Mouse (Mus musculus) adrenal gland, adult (tissue): ENCODE measurements around the gene Ptpn18.

ENCODE experiments used
- DNase-seq, 2 experiments: peaks; one replicate each; pipeline ENCODE4 v3.0.0; 2022 to 2023; ENCODE audit warnings: low spot score in 1 of 2; ENCODE audit not compliant: inconsistent age in 2 of 2

The Ptpn18 gene

DNA sequence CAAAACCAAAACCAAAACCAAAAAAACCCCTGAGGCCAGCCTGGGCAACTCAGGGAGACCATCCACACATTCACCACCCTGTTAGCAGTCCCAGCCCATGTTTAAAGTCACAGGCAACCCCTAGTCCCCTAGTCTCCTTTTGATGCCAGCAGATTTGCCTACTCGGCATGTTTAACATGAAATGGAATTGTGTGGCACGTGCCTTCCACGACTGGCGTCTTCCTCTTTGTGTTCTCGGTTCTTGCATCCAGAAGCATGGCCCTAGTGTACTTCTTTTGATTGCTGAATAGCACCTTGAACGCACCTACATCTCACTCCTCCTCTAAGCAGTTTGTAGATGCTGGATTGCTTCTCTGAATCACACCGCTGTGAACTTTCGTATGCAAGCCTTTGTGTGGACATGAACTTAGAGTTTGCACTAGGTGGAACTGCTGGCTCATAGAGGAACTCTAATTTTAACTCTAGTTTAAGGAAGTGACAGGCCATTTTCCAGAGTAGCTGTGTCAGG is 4.8 kb downstream of the Ptpn18 start:
- DNase-seq, result no peak

DNA sequence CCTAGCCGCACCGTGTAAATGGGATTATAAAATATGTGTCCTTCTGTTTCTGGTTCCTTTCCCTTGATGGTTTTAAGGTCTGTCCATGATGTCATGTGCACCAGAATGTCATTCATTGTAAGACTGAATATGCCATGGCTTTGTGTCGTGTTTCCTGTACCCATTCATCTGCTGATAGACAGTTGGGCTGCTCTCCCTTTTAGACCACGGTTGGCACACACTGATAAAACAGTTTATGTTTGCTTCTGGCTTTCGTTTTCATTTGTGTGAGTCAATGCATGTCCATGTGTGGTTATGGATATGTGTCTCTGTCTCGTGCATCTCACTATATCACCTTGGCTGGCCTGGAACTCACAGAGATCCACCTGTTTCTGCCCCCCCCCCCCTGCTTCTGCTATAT is 5.9 kb downstream of the Ptpn18 start:
- DNase-seq, result no peak

DNA sequence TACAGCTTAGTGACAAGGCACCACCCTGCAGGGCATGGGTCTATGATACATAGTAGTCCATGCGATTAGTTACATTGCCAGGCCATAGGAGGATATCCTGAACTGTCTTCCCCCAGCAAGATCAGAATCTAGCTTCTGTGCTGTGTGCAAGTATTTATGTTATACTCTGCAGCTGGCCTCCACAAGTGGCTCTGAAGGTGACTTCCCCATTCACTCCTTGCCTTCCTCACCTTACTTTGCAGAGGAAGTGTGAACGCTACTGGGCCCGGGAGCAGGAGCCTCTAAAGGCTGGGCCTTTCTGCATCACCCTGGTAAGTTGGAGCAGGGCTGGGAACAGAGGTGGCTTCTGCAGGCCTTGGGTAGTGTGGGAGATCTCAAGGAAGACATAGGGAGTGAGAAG is 8.5 kb downstream of the Ptpn18 start:
- DNase-seq, result no peak

DNA sequence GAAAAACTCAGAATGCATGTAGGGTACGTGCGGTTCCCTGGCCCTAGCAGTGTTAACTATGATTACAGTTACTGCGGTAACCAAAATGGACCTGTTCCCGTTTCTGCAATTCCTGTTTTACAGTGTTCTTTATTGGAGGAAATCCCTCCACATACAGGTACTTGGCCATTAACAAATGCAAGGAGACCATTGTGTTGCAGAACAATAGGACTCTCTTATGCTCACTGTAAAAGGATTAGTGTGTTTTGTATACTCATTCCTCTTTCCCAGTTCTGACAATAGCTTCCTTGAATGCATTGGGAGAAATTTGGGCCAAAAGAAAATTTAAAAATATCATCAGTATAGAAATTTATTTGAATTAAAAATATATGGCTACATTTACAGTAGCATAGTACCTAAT is 8.9 kb downstream of the Ptpn18 start:
- DNase-seq, result no peak

DNA sequence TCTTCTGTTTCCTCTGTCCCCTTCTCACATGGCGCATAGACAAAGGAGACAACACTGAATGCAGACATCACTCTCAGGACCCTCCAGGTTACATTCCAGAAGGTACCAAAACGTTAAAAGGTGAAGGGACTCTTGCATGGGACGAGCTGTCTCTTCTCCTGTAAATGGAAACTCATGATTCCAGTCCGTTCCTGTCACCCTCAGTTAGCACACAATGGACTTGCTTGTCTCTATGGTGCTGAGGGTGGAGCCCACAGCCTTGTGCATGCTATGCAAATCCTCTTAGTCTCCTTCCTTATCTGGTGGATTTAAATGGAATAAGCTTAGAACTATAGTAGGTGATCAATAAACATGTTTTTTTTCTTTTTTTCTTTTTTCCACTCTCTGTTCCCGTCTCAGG is 10.2 kb downstream of the Ptpn18 start:
- no peak for DNase-seq

DNA sequence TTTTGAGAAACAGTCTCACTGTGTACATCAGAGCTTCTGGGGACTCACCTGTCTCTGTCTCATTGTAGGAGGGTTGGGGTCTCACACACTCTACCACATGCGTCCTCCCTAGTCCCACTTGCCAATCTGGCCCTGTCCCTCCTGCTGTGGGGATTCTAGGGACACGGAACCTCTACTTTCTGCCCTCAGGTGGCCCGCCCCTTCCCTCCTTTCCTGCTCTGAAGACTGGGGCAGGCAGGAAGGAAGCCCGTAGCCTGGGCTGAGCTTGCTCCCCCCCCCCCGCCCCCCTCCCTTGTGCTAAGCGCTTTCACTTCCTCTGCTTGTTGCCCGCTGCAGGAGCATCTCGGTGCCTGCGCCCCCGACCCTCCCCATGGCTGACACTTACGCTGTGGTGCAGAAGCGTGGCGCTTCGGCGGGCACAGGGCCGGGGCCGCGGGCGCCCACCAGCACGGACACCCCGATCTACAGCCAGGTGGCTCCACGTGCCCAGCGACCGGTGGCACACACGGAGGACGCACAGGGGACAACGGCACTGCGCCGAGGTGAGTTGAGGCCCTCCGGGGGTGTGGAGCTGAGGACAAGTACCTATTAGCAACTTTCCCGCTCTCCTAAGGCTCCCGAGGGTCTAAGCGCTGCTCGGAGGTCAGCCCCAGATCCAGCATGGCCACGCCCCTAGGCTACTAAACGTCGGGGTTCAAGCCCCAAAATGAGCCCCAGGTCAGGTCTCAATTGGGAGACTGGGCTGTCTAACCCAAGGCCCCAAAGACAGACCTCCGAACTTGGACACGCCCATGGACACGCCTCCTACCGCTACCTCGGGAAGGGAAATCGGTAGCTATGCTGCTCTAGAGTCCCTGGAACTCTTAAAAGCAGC is 13.1 kb downstream of the Ptpn18 start:
- peak; percentile 47 to 73 for DNase-seq

DNA sequence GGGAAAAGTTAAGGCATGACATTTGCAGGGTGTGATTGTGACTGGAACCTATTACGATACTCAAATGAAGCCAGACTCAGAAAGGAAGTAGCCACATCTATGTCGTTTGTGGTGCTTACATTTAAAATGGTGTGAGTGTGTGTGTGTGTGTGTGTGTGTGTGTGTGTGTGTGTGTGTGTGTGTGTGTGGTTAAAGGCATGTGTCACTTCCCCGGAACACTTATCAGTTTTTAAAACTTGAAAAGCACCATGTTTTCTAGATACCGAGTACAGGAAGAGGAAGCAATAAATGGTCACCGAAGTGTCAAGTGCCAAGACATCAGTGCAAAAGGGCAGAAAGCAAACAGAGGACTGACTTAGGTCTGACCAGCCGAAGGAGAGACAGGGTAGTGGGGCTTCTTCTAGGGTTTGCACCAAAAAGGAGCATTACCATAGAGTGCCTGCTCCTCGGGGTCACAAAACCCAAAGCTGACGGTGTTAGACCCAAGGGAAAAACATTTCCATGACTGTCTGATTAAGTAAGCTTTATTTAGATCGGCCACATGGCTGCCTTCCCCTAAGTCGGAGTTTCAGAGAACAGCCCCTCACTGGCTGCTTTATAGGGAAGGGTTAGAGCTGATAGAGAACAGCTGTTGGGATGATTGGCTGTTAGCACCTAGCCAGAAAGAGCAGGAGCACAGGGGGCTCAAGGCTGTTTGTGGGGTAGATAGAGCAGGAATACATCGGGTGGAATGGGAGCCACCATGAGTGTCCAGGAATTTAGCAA is 19.5 kb downstream of the Ptpn18 start:
- no peak for DNase-seq

DNA sequence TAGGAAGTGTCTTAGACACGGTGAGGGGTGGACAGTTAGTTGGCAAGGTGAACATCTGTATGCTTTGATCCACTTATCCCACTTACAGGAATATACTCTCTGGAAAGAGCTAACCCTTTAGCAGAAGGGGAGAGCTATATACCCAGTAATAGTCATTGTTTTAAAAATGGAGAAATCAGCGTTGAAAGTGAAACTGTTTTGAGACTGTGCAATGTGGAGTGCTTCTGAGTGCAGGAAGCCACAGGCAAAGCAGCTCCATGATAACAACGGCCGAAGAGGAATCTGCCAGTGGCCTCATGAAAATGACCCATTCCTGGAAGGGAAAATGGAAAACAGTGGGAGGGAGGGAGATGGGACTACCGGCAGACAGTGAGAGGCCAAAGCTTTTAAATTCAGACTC is 21.2 kb downstream of the Ptpn18 start:
- DNase-seq, result no peak

DNA sequence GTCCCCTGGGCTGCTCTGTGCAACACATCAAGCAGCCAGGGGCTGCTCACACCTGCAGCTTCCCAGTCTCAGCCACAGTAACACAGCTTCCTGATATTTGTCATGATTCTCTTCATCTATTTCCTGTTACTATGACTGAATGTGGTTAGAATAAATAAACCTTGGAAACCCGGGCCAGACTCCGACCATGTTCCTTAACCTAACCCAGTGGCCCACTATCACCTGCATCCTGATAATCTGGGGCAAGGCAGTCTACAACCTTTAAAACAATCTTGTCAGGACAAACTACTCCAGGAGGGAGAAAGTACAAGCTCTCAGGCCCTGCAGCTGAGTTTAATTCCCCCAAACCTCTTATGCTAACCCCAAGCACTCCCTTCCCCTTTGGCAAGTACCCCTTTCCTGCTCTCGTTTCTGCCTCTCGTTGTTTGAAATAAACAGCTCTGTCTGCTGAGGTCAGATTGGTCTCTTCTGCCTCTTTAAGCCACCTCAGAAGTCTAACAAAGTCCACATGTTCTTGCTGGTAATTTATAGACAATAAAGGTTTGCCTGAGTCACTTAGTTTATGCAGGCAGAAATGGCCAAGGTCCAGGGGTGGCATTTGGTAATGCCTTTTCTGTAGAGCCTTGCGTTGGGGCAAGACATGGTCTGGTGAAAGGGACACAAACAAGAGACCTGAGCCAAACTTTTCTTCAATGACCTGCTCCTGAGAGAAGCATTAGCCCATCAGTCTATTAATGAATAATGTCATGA is 22.5 kb downstream of the Ptpn18 start:
- no peak for DNase-seq

DNA sequence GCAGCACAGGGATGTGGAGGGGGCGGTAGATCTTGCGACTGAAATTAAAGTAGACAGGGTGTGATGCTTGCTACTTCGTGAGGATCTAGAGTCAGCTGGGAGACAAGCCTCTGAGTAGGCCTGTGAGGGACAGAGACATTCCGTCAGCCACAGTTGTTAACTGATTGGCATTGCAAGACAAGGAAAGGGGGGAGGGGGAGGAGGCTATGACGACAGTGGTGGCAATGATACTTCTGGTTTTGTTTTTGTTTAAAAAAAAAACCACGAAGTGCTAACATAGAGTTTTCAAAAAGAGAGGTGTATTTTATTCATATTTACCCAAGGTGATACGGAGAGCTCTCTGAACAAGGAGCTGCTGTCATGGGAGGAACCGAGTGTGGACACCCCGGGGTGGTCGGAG is 24.9 kb downstream of the Ptpn18 start:
- DNase-seq, result no peak

DNA sequence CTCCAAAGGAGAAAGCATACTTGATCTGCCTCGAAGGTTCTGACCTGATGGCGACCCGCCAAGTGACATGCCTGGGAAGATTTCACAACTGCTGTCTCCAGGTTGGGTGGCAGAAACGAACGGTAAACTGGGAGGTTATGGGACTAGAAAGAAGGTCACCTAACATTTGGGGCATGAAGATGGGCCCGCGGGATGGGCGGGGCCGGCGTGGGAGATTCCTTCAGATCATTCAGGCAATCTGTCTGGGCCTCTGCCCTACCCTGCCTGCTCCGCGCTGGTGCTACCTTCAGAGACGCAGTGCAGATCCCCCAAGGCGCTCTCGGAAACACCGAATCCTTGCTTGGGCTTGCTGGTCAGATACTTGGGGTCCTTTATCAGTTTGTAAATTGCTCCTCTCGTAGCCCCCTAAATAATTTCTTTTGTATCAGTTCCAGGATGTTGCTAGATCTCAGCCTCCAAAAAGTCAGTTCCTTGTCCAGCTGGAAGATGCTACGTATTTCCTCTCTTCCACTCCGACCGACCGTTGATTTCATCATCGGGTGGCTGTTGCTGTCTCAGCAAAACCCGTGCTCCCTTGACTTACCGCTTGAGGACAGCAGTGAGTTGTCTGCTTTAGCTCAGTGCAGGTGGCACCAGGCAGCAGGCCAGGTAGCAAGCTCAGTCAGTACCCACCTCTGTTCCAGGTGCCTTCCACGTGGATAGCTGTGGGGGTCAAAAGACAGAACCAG is 26.1 kb downstream of the Ptpn18 start:
- peak; percentile 23 to 61 for DNase-seq

DNA sequence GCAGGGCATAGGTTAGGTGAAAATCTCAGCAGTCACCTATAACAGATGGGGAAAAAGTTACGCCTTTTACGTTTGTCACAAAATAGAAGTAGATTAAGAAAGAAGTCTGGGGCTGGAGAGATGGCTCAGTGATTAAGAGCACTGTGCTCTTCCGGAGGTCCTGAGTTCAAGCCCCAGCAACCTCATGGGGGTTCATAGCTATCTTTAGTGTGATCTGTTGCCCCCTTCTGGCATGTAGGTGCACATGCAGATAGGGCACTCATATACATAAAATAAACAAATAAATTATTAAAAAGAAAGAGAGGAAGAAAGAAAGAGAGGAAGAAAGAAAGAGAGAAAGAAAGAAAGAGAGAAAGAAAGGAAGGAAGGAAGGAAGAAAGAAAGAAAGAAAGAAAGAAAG is 27.8 kb downstream of the Ptpn18 start:
- no peak for DNase-seq

DNA sequence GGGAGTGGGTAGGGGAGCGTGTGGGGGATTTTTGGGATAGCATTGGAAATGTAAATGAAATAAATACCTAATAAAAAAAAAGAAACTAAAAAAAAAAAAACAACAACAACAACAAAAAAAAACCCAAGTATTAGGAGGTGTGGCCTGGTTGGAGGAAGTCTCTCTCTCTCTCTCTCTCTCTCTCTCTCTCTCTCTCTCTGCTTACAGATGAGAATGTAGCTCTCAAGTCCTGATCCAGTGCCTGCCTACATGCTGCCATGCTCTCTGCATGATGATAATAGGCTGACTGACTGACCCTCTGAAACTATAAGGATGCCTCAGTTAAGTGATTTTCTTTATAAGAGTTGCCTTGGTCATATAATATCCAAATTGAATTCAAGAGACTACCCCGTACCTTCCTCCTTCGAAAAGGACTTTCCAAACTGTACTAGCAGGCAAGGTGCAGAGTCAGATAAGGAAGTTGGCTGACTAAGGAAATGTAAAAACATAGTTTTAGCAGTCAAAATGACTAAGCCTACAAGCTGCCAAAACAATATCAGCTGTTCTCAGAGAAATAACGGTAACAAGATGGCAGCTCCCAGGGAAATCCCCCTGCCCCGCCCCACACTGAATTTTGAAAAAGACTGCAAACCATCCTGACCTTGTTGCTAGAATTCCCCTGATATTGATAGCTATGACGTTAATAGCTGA is 30.4 kb downstream of the Ptpn18 start:
- no peak for DNase-seq

DNA sequence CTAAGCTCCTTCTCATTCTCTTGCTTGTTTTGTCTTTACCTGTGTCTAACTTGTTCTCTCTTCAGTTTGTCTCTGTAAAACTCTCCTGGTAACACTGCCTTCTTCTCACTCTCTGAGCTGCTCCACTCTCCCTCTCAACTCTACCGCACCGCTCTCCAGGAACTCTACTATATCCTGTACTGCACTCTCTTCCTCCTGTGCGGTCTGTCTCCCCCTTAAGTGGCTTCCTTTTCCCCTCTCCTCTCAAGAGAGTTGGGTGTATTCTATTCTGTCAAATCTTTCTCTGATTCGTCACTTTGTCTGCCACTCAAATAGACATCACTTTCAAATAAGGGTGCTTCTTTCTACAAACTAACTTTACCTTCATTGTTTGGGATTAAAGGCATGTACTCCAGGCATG is 31.9 kb downstream of the Ptpn18 start:
- DNase-seq, result no peak

DNA sequence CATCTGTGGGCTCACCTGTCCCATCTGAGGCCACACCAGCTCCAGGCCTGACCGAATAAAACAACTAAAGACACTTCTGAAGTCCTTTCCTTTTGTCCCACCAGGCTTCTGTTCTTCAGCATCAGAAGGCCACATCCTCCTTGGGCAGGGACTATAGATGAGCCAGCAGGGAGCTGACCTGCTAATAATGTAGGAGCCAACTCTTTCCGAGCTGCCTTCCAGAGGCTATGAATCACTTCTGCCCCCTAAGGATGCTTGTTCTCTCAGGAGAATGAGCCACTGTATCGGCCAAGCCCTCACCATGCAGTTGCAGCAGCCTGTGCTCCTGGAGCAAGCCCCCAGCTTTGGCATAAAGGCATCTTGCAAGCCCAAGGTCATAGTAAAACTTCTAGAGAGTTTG is 43.4 kb downstream of the Ptpn18 start:
- no peak for DNase-seq

DNA sequence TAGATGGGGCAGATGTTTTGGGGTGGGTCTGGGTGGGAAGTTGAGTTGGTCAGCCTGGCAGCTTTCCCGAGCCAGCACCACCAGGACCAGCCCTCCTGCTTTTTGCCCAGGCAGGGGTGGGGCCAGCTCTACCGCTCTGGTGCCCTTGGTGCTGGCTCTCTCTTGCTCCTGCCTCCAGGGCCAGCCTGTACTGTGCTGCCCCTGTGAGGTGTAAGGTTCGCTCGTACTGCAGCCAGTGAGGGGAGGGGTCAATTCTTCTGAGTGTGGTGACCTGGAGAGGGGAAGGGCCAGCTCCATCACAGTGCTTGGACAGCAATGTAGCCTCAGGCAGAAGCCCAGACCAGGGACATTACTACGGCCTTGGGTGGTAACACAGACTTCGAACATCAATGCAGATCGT is 45.7 kb downstream of the Ptpn18 start:
- no peak for DNase-seq

DNA sequence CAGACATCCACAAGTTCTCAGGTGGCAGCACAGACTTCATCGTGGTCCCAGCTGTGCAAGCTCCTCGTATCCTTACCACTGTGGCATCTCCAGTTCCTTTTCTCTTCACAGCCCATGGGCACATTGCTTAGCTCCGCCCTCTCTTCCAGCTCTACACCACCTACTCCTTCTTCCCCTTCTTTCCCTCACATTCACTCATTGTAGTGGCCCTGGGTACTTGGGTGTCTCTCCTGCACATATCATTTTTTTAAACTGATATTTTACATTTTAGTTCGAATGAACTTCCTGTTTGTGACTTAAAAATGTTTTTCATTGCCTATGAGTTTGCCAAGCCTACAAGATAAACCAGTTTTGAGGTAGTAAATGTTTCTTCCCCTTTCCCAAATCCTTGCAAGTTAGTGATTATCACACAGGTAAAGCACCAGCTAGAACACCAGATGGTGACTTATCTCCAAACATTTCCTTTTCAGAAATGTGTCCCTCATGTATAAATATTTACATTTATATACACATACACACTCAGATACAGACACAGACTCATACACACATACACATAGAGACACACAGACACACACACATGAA is 46.5 kb downstream of the Ptpn18 start:
- no peak for DNase-seq

DNA sequence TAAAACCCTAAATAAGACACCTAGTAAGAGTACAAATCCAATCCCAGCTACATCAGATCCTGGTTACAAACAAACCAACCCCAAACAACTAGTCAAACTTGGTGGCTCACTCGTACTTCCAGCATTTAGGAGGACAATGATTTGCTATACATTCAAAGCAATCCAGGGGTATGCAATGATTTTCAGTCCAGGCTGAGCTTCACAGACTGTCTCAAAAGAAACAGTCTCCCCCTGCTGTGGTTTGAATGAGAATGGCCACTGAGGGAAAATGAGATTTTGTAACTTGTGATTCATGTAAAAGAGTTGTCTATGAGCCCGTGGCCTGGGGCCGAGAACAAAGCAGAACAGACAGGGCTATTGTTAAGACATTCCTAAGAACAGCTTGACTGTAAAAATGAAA is 48.4 kb downstream of the Ptpn18 start:
- no peak for DNase-seq

DNA sequence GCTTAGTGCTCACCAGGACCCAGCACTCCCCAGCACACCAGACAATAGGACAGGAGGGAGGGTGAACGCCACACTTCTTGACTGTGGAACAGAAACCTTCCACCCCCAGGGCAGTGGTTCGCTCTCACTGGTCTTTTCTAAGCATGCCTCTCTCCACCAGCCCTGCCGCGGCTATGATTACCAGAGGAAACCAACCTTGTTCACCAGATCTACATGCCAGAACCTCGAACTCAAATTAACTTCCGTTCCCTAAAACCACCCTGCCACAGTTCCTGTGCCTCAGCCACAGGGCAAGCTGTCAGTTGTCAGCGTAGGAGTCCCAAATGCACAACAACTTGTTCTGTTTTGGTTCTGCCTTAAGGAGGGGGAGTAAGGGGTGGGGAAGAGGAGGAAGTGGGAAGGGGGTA is 51.0 kb downstream of the Ptpn18 start:
- DNase-seq, result peak in 1 of 2 experiments; percentile 25

DNA sequence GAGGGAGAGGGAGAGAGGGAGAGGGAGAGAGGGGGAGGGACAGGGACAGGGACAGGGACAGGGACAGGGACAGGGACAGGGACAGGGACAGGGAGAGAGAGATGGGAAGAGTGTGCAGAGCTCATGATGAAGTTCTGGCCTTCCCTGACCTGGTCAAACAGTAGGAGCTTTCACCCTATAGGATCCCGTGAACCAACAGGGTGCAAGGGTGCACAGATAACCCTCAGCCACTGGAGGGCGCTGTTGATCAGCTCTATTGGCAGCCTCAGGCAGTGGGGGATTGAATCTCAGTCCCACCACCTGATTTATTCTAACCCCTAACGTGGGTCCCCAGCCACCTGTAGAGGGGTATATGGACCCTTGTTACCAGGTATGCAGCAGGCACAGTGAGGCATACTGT is 51.5 kb downstream of the Ptpn18 start:
- peak; percentile 14 to 62 for DNase-seq
